Mouse (Mus musculus) limb, embryonic 15.5 days (tissue): ENCODE measurements around the gene Hoxa4. TPM values are rescaled to one million over a fixed set of nuclear protein-coding genes. Genes with fewer than 3 reads are reported as not detected.
A peak's percentile ranks its signal among the peaks of the same experiment; 100 is the strongest.

Experiments used
- ATAC-seq: fragments of 200-750 bp; cut with Nextera tagmentation; 2 replicates; pipeline ENCODE4 v1.8.0; 2017; ENCODE audit warnings: low read depth, moderate TSS enrichment; ENCODE audit not compliant: insufficient number of reproducible peaks, low FRiP score, low TSS enrichment
- H3K27ac ChIP-seq: fragments of 300-500 bp; sonication (generic); 2 replicates; pipeline ENCODE4 v1.5.1; 2015; ENCODE audit warnings: moderate library complexity, mild to moderate bottlenecking, inconsistent platforms
- H3K27me3 ChIP-seq: fragments of 300-500 bp; sonication (generic); 2 replicates; pipeline ENCODE4 v1.6.1; 2015; ENCODE audit warnings: inconsistent platforms
- H3K36me3 ChIP-seq: fragments of 300-500 bp; sonication (generic); 2 replicates; pipeline ENCODE4 v1.6.1; 2015; ENCODE audit warnings: inconsistent platforms
- H3K4me1 ChIP-seq: fragments of 300-500 bp; sonication (generic); 2 replicates; pipeline ENCODE4 v1.6.1; 2015; ENCODE audit warnings: inconsistent platforms
- H3K4me2 ChIP-seq: fragments of 300-500 bp; sonication (generic); 2 replicates; pipeline ENCODE4 v1.6.1; 2015; ENCODE audit warnings: mild to moderate bottlenecking, inconsistent platforms
- H3K4me3 ChIP-seq: fragments of 300-500 bp; sonication (generic); 2 replicates; pipeline ENCODE4 v1.5.1; 2015; ENCODE audit warnings: mild to moderate bottlenecking, inconsistent platforms
- H3K9ac ChIP-seq: fragments of 300-500 bp; sonication (generic); 2 replicates; pipeline ENCODE4 v1.6.1; 2015; ENCODE audit warnings: inconsistent platforms
- H3K9me3 ChIP-seq: fragments of 300-500 bp; sonication (generic); 2 replicates; pipeline ENCODE4 v1.6.1; 2016; ENCODE audit warnings: inconsistent platforms
- WGBS: fragments of 180-500 bp; shearing (Covaris S2); methylation state at CpG from one replicate; pipeline ENCODE4 v1.1.7; 2015; 5-methylcytosine and 5-hydroxymethylcytosine counted together
- polyA plus RNA-seq: library from polyadenylated mRNA; unstranded; fragments of >200 nt; fragmentation: Nextera tagmentation; extraction: Ambion mirVana; gene quantifications from 2 replicates; pipeline ENCODE4 v1.2.1, GENCODE M21; 2015

Hoxa4 gene
- polyA plus RNA-seq, 1 experiment from 2014 or later = 0.52 TPM

DNA sequence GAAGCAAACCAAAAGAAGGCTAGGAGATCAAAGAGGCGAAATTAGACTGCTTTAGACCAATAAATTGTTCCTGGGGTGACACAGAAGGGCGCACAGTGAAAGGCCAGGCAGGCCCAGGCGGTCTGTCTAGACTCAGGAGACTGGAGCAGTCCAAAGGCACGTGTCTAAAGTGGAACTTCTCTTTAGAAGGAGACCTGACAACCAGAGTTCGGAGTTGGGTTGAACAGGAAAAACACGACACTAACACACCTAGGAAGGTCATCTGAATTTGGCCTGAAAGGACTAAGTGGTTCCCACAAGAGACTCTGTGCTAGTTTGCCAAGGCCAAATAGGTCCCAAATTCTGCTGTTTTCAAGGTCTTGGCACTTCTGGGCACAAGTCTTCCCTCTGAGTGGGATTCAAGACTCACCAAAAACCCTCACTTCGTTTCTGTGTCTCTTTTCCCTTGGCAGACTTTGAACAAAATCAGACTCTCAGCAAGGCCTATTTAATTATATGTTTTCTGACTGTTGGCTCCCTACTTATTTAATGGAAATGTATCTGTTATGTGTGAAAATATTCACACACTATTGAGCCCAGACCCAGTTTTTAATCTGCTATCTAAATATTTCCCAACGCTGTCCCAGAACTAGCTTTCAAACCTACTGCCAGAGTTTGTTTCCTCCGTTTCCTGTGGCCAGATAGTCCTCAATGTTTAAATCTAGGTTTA is 27.8 kb upstream of the Hoxa4 start:
- ATAC-seq = no peak
- Histone ChIP-seq H3K27me3 (peaks cover 30% of the 10 kb centered on the region), H3K4me3 (no peak overlapping the region), H3K9me3 (no peaks in the 10 kb centered on the region), H3K4me2 (peak overlapping the region; percentile 86), H3K4me1 (peaks cover 50% of the 10 kb centered on the region), H3K36me3 (no peaks in the 10 kb centered on the region), H3K27ac (0 out of 2 replicates have a peak overlapping the region, but pooled peaks have one; percentile 17), H3K9ac (no peak overlapping the region)
- WGBS = 75% methylated on average over 9 of the region's 9 CpGs

- no peaks in the 10 kb centered on the region for H3K36me3 ChIP-seq
- no peak for ATAC-seq
- peak overlapping the region; percentile 83; the same call in 1 of the 2 replicates for H3K4me2 ChIP-seq
- peaks cover 32% of the 10 kb centered on the region for H3K27me3 ChIP-seq
- no peak overlapping the region for H3K4me3 ChIP-seq
- 0 out of 2 replicates have a peak overlapping the region, but pooled peaks have one; percentile 17 for H3K27ac ChIP-seq
- 43% methylated on average over 14 of the region's 14 CpGs for WGBS
- no peak overlapping the region for H3K9ac ChIP-seq
- no peaks in the 10 kb centered on the region for H3K9me3 ChIP-seq
- H3K4me1 ChIP-seq = peaks cover 51% of the 10 kb centered on the region
Measured at GRCm38 (mm10) chr6:52218643-52219215, 27.2 kb upstream of the Hoxa4 start.

DNA sequence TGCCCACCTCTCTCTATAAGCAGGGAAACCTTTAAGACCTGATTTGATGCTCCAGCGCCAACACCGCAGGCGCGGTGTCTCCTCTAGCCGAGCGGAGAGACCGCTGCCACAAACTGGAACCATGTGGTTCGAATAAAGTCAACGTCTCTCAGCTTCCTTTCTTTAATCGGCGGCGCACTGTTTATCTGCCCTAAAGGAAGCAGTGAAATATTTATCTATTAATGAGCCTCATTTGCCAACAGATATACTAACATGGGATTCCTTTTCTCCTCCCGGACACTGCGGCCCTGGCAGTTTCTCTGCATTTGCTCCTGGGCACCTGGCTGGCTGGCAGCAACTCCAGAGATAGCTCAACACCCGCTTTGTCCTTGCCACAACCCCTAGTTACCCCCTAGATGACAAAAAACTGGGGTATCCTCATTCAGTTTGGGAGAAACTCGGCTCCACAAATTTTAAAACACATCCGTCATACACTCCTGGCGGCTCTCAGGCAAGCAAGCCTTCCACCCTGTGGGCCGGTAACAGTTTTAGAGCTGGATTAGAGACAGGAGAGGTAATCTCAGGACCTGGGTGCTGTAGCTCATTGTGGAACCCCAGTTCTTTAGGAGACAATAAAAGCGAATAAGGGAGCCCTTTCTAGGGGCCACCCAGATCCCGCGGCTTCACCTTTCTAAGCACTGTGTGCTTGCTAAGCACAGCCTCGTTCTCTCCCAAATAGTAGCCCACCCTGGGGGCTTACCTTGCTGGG is 26.5 kb upstream of the Hoxa4 start:
- Histone ChIP-seq H3K27ac (peak overlapping the region; percentile 82), H3K27me3 (peaks cover 32% of the 10 kb centered on the region), H3K4me3 (peak overlapping the region; percentile 53), H3K4me1 (peaks cover 54% of the 10 kb centered on the region), H3K9me3 (no peaks in the 10 kb centered on the region), H3K9ac (peak overlapping the region; percentile 34), H3K4me2 (peak overlapping the region; percentile 83), H3K36me3 (no peaks in the 10 kb centered on the region)
- WGBS = 19% methylated on average over 23 of the region's 23 CpGs
- no peak for ATAC-seq

DNA sequence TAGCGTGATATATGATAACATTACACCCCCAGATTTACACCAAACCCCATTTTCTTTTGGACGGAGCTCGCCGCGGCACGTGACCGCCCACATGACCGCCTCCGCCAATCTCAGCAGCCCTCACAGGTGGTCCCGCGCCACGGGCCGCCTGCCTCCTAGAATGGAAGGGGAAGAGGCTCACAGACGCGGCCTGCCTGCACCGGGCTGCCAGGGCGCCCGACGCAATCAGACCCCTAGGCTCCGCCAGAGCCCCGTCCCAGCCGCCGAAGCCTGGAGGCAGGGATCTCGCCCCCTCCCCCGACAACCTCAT is 25.9 kb upstream of the Hoxa4 start:
- Histone ChIP-seq H3K4me3 (peak overlapping the region; percentile 53), H3K4me2 (peak overlapping the region; percentile 83), H3K27ac (peak overlapping the region; percentile 89), H3K9me3 (no peaks in the 10 kb centered on the region), H3K4me1 (peaks cover 61% of the 10 kb centered on the region), H3K36me3 (no peaks in the 10 kb centered on the region), H3K27me3 (peaks cover 32% of the 10 kb centered on the region), H3K9ac (peak overlapping the region; percentile 45)
- under 1% methylated on average over 25 of the region's 25 CpGs for WGBS
- peak; percentile 68 for ATAC-seq

DNA sequence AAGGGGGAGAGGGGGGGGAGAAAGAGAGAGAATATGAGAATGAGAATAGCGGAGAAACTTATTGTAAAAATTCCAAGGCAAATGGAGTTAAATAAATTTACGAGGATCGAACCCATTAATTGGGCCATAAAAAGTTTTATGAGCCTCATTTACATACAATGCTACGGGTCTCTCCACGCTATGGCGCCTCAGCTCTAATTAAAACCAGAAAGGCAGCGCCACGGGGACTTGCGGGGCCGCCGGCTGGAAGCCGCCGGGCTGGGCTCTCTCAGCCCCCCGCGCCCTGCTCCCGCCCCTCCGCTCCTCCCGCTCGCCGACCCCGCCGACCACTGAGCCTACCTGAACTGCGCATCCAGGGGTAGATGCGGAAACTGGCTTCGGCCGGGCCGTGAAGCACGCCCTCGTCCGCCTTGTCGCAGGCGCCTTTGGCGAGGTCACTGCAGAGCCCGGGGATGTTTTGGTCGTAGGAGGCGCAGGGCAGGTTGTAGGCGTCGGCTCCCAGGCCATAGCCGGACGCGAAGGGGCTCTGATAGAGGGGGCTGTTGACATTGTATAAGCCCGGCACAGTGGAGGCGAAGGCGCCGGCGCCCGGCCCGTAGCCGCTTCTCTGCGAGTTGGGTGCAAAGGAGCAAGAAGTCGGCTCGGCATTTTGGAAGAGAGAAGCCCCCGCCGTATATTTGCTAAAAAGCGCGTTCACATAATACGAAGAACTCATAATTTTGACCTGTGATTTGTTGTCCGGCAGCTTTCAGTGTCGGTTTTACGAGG is 25.3 kb upstream of the Hoxa4 start:
- WGBS = under 1% methylated on average over 60 of the region's 60 CpGs
- Histone ChIP-seq H3K9me3 (no peaks in the 10 kb centered on the region), H3K4me3 (peak overlapping the region; percentile 53), H3K27me3 (peaks cover 32% of the 10 kb centered on the region), H3K9ac (peak overlapping the region; percentile 45), H3K4me2 (peak overlapping the region; percentile 83), H3K27ac (peak overlapping the region; percentile 89), H3K4me1 (peaks cover 60% of the 10 kb centered on the region), H3K36me3 (no peaks in the 10 kb centered on the region)
- ATAC-seq = no peak

DNA sequence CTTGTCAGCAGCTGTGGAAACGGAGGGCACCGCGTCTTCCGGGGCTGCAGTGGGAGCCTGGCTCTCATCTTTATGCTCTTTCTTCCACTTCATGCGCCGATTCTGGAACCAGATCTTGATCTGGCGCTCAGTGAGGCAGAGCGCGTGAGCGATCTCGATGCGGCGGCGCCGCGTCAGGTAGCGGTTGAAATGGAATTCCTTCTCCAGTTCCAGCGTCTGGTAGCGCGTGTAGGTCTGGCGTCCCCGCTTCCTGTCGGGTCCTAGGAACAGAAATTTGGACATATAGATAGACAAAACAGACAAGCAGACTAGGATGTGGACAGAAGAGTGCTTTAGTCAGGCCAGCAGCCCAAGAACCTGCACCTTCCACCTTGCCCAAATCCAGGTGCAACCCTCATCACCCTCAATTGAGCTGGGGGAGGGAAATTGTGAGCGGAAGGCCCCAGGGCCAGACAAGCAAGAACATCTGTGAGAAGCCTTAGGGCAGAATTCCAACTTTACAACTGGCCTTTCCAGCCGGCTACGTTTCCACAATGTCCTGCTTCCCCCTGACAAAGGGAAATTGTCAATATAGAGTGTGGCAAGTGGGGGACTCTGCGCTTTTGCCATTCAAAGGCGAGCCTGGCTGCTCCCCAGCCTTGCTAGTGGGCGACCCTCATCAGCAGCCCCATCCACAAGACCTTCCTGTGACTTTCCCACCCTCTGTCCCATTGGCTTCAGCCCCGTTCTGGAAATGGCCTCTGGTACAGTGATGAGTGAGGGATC is 24.4 kb upstream of the Hoxa4 start:
- Histone ChIP-seq H3K4me1 (peaks cover 61% of the 10 kb centered on the region), H3K9ac (peak overlapping the region; percentile 45; the same call in 1 of the 2 replicates)

GRCm38 (mm10) chr6:52215070-52215469 is 23.5 kb upstream of the Hoxa4 start:
- peaks cover 60% of the 10 kb centered on the region for H3K4me1 ChIP-seq
- H3K4me3 ChIP-seq = no peak overlapping the region
- ATAC-seq = no peak
- 58% methylated on average over 3 of the region's 3 CpGs for WGBS
- no peak overlapping the region for H3K9ac ChIP-seq
- no peaks in the 10 kb centered on the region for H3K36me3 ChIP-seq
- peak overlapping the region; percentile 83; the same call in 1 of the 2 replicates for H3K4me2 ChIP-seq
- H3K27ac ChIP-seq = no peak overlapping the region
- no peaks in the 10 kb centered on the region for H3K9me3 ChIP-seq
- peaks cover 38% of the 10 kb centered on the region for H3K27me3 ChIP-seq

More for the DNA sequence above, 24.4 kb upstream of the Hoxa4 start:
- Histone ChIP-seq H3K9me3 (no peaks in the 10 kb centered on the region), H3K27me3 (peaks cover 35% of the 10 kb centered on the region), H3K4me2 (peak overlapping the region; percentile 83), H3K27ac (0 out of 2 replicates have a peak overlapping the region, but pooled peaks have one; percentile 89), H3K4me3 (peak overlapping the region; percentile 53), H3K36me3 (no peaks in the 10 kb centered on the region)
- ATAC-seq = no peak
- 4% methylated on average over 30 of the region's 30 CpGs for WGBS

GRCm38 (mm10) chr6:52214271-52214670 is 22.7 kb upstream of the Hoxa4 start:
- H3K4me3 ChIP-seq = no peak overlapping the region
- ATAC-seq = no peak
- peaks cover 40% of the 10 kb centered on the region for H3K27me3 ChIP-seq
- H3K36me3 ChIP-seq = no peaks in the 10 kb centered on the region
- H3K9me3 ChIP-seq = no peaks in the 10 kb centered on the region
- H3K4me2 ChIP-seq = no peak overlapping the region
- H3K9ac ChIP-seq = no peak overlapping the region
- H3K4me1 ChIP-seq = peaks cover 64% of the 10 kb centered on the region
- no peak overlapping the region for H3K27ac ChIP-seq
- WGBS = 50% methylated on average over 5 of the region's 5 CpGs

DNA sequence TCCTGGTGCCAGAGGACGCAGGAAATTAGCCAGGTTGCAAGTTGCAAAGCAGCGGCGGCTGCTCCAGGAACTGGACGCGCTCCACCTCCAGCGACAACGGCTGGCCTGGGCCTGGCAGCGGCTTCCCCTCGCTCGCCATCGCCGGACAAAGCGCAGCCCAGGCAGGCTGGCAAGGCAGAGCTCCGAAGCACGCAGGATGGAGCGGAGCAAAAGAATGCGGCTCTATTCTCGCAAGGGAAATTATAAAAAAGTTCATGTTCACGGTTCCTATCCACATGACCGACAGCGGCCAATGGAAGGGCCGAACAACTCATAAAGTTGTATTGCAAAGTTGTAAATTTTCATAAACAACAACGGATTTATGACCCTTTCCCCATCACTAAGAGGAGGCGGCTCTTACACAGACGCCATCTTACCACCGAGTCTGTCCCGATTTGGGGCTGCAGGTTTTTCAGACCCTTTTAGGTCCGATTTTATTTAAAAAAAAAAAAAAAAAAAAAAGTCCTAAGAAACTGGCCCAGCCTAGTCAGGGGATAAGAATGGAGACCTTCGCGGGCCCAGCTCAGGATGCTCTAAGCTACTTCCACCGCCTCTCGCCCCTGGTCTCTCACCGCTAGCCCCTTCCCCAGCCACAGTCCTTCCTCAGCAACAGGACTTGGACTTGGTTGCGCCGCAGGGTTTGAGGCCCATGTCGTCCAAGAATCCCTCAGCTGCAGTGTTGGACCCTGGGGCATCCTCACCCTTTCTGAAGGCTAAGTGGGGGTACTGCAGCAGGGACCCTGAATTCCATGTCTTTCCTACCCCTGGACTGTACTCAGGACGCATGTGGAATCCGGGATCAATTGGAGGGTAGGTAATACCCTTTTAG is 21.8 kb upstream of the Hoxa4 start, which contains the start of the genes Hoxa3 and Gm28308:
Gene Hoxa3, minus strand, starts transcription at position 218 of the 868 bp plus-strand sequence.
Gene Gm28308, minus strand, starts transcription at position 221 of the 868 bp plus-strand sequence.
- peaks cover 40% of the 10 kb centered on the region for H3K27me3 ChIP-seq
- ATAC-seq = peak; percentile 41
- peaks cover 64% of the 10 kb centered on the region for H3K4me1 ChIP-seq
- H3K27ac ChIP-seq = peak within 1 kb of the TSS; percentile 90
- WGBS = 3% methylated on average over 38 of the region's 38 CpGs
- peak within 1 kb of the TSS; percentile 55 for H3K4me3 ChIP-seq
- H3K9me3 ChIP-seq = no peaks in the 10 kb centered on the region
- peak within 1 kb of the TSS; percentile 69 for H3K4me2 ChIP-seq
- no peaks in the 10 kb centered on the region for H3K36me3 ChIP-seq
- peak within 1 kb of the TSS; percentile 69 for H3K9ac ChIP-seq

- Histone ChIP-seq H3K4me2 (peak overlapping the region; percentile 69), H3K27ac (peak overlapping the region; percentile 90), H3K4me1 (peaks cover 62% of the 10 kb centered on the region), H3K9me3 (no peaks in the 10 kb centered on the region), H3K36me3 (no peaks in the 10 kb centered on the region), H3K27me3 (peaks cover 44% of the 10 kb centered on the region), H3K9ac (peak overlapping the region; percentile 69), H3K4me3 (peak overlapping the region; percentile 55)
- no peak for ATAC-seq
- WGBS = 2% methylated on average over 22 of the region's 22 CpGs
Measured at GRCm38 (mm10) chr6:52212556-52213118, 21.1 kb upstream of the Hoxa4 start.
